Mouse (Mus musculus): ENCODE measurements at regions not wholly inside any gene's neighbourhood (a gene's known extent, or its start where the extent isn't known, plus 50 kb on each side); places are given as distances from the start of the nearest gene placed in this dataset.

GRCm38 (mm10) chr1:42468365-42468764 is 227.2 kb upstream of the Pou3f3 start:
- in situ Hi-C loops (cut with MboI, MseI) = no loop called here

- in situ Hi-C loops (cut with MboI, MseI) = no loop called here
Measured at GRCm38 (mm10) chr1:42471846-42472494, 223.6 kb upstream of the Pou3f3 start.

- in situ Hi-C loops (cut with MboI, MseI) = no loop called here
Measured at GRCm38 (mm10) chr1:42472495-42473230, 222.9 kb upstream of the Pou3f3 start.

- in situ Hi-C loops (cut with MboI, MseI) = no loop called here
Measured at GRCm38 (mm10) chr1:42474197-42474596, 221.4 kb upstream of the Pou3f3 start.

GRCm38 (mm10) chr1:42474831-42475230 is 220.7 kb upstream of the Pou3f3 start:
- in situ Hi-C loops (cut with MboI, MseI) = no loop called here

- in situ Hi-C loops (cut with MboI, MseI) = no loop called here
Measured at GRCm38 (mm10) chr1:42475629-42476028, 219.9 kb upstream of the Pou3f3 start.

- in situ Hi-C loops (cut with MboI, MseI) = no loop called here
Measured at GRCm38 (mm10) chr1:42480348-42480920, 215.1 kb upstream of the Pou3f3 start.

- in situ Hi-C loops (cut with MboI, MseI) = no loop called here
Measured at GRCm38 (mm10) chr1:42489563-42489962, 206.0 kb upstream of the Pou3f3 start.

GRCm38 (mm10) chr1:42490856-42491643 is 204.5 kb upstream of the Pou3f3 start:
- in situ Hi-C loops (cut with MboI, MseI) = no loop called here

GRCm38 (mm10) chr1:42491644-42492277 is 203.8 kb upstream of the Pou3f3 start:
- in situ Hi-C loops (cut with MboI, MseI) = no loop called here

GRCm38 (mm10) chr1:42496022-42496421 is 199.5 kb upstream of the Pou3f3 start:
- in situ Hi-C loops (cut with MboI, MseI) = no loop called here

- in situ Hi-C loops (cut with MboI, MseI) = no loop called here
Measured at GRCm38 (mm10) chr1:42496433-42496832, 199.1 kb upstream of the Pou3f3 start.

- in situ Hi-C loops (cut with MboI, MseI) = no loop called here
Measured at GRCm38 (mm10) chr1:42498901-42499300, 196.7 kb upstream of the Pou3f3 start.

GRCm38 (mm10) chr1:42504491-42504890 is 191.1 kb upstream of the Pou3f3 start:
- in situ Hi-C loops (cut with MboI, MseI) = no loop called here

- in situ Hi-C loops (cut with MboI, MseI) = no loop called here
Measured at GRCm38 (mm10) chr1:42505048-42505729, 190.4 kb upstream of the Pou3f3 start.

GRCm38 (mm10) chr1:42514417-42514816 is 181.2 kb upstream of the Pou3f3 start:
- in situ Hi-C loops (cut with MboI, MseI) = no loop called here

GRCm38 (mm10) chr1:42524401-42524800 is 171.2 kb upstream of the Pou3f3 start:
- in situ Hi-C loops (cut with MboI, MseI) = no loop called here

GRCm38 (mm10) chr1:42527746-42528476 is 167.7 kb upstream of the Pou3f3 start:
- in situ Hi-C loops (cut with MboI, MseI) = no loop called here

GRCm38 (mm10) chr1:42532908-42533307 is 162.7 kb upstream of the Pou3f3 start:
- in situ Hi-C loops (cut with MboI, MseI) = no loop called here

- in situ Hi-C loops (cut with MboI, MseI) = no loop called here
Measured at GRCm38 (mm10) chr1:42539066-42539539, 156.5 kb upstream of the Pou3f3 start.
